Mouse (Mus musculus): ENCODE results near the gene Slc6a1. TPM values are rescaled to one million over a fixed set of nuclear protein-coding genes. Genes with fewer than 3 reads are reported as not detected.

Gene Slc6a1
- polyA plus RNA-seq, 1 experiment from 2014 or later = not detected

- ATAC-seq (ENCODE audit: insufficient read depth, low FRiP score) = no peak
Observed at GRCm38 (mm10) chr6:114264010-114264409, 18.4 kb upstream of the Slc6a1 start.

DNA sequence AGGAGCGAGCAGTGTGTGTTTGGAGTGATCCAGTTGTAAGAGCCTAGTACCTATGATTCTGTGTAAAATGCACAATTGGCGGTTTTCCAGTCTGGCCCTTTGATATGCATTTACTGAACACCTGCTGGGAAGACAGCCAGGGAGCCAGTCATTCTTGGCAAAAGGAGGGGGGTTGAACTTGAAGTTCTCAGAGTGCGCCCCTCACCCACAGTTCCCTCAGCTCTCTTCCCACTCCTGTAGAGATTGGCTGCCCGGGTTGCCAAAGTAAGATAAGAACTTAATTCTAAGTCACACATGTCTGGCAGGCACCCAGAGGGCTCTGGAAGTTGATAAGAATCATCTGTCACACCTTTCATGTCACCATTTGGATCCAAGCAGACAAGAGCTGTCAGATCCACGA is 18.0 kb upstream of the Slc6a1 start:
- no peak for ATAC-seq (ENCODE audit: insufficient read depth, low FRiP score)
- no peak overlapping the region for H3K4me3 ChIP-seq (replicated peaks; ENCODE audit: low read length)
- no peaks in the 10 kb centered on the region for H3K27me3 ChIP-seq (ENCODE audit: control insufficient read depth, insufficient read depth, low read length)
- no peak overlapping the region for H3K9ac ChIP-seq (ENCODE audit: low read length)
- no peak overlapping the region for H3K27ac ChIP-seq (ENCODE audit: low read length)
- WGBS = 47% methylated on average over 5 of the region's 5 CpGs
- no peaks in the 10 kb centered on the region for H3K4me1 ChIP-seq (ENCODE audit: control insufficient read depth, insufficient read depth, low read length)
- H3K4me2 ChIP-seq (ENCODE audit: low read depth, low read length) = no peak overlapping the region
- no peaks in the 10 kb centered on the region for H3K36me3 ChIP-seq (ENCODE audit: control insufficient read depth, insufficient read depth, low read length)
- H3K9me3 ChIP-seq (replicated peaks; ENCODE audit: control insufficient read depth, low read length) = no peaks in the 10 kb centered on the region

More at GRCm38 (mm10) chr6:114264010-114264409, 18.4 kb upstream of the Slc6a1 start:
- 56% methylated on average over 3 of the region's 3 CpGs for WGBS
- H3K36me3 ChIP-seq (ENCODE audit: control insufficient read depth, insufficient read depth, low read length) = no peaks in the 10 kb centered on the region
- H3K27me3 ChIP-seq (ENCODE audit: control insufficient read depth, insufficient read depth, low read length) = no peaks in the 10 kb centered on the region
- H3K4me3 ChIP-seq (replicated peaks; ENCODE audit: low read length) = no peak overlapping the region
- no peak overlapping the region for H3K9ac ChIP-seq (ENCODE audit: low read length)
- H3K9me3 ChIP-seq (replicated peaks; ENCODE audit: control insufficient read depth, low read length) = no peaks in the 10 kb centered on the region
- no peaks in the 10 kb centered on the region for H3K4me1 ChIP-seq (ENCODE audit: control insufficient read depth, insufficient read depth, low read length)
- H3K4me2 ChIP-seq (ENCODE audit: low read depth, low read length) = no peak overlapping the region
- no peak overlapping the region for H3K27ac ChIP-seq (ENCODE audit: low read length)

DNA sequence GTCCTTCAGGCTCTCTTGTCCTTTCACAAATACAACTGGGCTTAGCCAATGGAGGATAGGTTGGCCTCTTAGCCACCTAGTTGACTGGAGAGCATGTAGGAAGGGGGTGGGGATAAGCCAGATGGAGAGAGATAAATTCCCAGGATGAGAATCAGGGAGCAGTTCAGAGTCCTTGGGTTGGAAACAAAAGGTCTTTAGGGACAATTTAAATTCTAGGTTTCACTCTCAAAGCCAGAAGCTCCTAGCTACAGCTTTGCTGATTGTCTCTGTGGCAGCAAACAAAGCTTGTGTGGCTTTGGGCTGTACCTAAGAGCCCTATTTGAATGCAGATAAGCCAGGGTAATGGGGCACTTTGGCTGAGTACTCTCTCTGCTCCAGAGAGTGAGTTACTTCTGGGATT is 16.2 kb upstream of the Slc6a1 start:
- no peaks in the 10 kb centered on the region for H3K4me1 ChIP-seq (ENCODE audit: control insufficient read depth, insufficient read depth, low read length)
- H3K36me3 ChIP-seq (ENCODE audit: control insufficient read depth, insufficient read depth, low read length) = no peaks in the 10 kb centered on the region
- H3K4me2 ChIP-seq (ENCODE audit: low read depth, low read length) = no peak overlapping the region
- no peaks in the 10 kb centered on the region for H3K9me3 ChIP-seq (replicated peaks; ENCODE audit: control insufficient read depth, low read length)
- no peak for ATAC-seq (ENCODE audit: insufficient read depth, low FRiP score)
- no peak overlapping the region for H3K27ac ChIP-seq (ENCODE audit: low read length)
- H3K4me3 ChIP-seq (replicated peaks; ENCODE audit: low read length) = no peak overlapping the region
- H3K9ac ChIP-seq (ENCODE audit: low read length) = no peak overlapping the region
- no peaks in the 10 kb centered on the region for H3K27me3 ChIP-seq (ENCODE audit: control insufficient read depth, insufficient read depth, low read length)

DNA sequence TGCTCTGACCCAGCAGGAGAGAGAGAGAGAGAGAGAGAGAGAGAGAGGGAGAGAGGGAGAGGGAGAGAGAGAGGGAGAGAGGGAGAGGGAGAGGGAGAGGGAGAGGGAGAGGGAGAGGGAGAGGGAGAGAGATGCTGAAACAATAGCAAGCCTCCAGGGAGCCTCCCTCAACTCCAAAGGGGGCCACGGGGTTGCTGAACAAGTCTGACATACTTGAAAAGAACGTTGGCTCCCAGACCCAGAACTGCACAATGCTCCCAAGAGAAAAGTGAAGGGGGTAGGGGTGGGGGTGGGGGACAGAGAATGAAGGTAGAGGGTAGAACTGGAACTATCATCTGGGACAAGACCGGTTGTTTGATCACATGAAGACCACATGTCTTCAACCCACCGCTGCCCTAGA is 14.5 kb upstream of the Slc6a1 start:
- Histone ChIP-seq H3K9me3 (replicated peaks; ENCODE audit: control insufficient read depth, low read length) (no peaks in the 10 kb centered on the region), H3K27ac (ENCODE audit: low read length) (no peak overlapping the region), H3K36me3 (ENCODE audit: control insufficient read depth, insufficient read depth, low read length) (no peaks in the 10 kb centered on the region), H3K9ac (ENCODE audit: low read length) (no peak overlapping the region), H3K4me1 (ENCODE audit: control insufficient read depth, insufficient read depth, low read length) (no peaks in the 10 kb centered on the region), H3K4me3 (replicated peaks; ENCODE audit: low read length) (no peak overlapping the region), H3K4me2 (ENCODE audit: low read depth, low read length) (no peak overlapping the region), H3K27me3 (ENCODE audit: control insufficient read depth, insufficient read depth, low read length) (no peaks in the 10 kb centered on the region)
- WGBS = 33% methylated on average over 4 of the region's 4 CpGs
- ATAC-seq (ENCODE audit: insufficient read depth, low FRiP score) = no peak

DNA sequence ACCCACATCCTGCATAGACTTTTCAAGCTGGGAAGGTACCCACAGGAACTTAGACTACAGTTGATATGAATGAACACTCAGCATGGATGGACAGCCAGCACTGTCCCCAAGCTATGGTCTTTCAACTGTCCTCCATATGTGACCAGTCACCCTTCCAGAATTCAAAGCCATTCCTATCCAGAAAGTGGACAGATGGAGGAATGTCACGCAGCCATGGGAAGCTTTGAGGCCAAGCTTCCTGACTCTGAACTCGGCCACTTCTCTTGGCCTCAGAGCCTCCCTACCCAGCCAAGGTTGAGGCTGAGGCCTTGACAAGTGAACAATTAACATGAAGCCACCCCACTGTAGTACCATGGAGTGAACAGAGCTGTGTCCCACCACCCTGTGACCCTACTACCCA is 12.8 kb upstream of the Slc6a1 start:
- H3K9me3 ChIP-seq (replicated peaks; ENCODE audit: control insufficient read depth, low read length) = no peaks in the 10 kb centered on the region
- no peak overlapping the region for H3K9ac ChIP-seq (ENCODE audit: low read length)
- H3K27me3 ChIP-seq (ENCODE audit: control insufficient read depth, insufficient read depth, low read length) = no peaks in the 10 kb centered on the region
- ATAC-seq (ENCODE audit: insufficient read depth, low FRiP score) = no peak
- H3K36me3 ChIP-seq (ENCODE audit: control insufficient read depth, insufficient read depth, low read length) = no peaks in the 10 kb centered on the region
- 78% methylated on average over 2 of the region's 2 CpGs for WGBS
- no peak overlapping the region for H3K4me2 ChIP-seq (ENCODE audit: low read depth, low read length)
- H3K4me3 ChIP-seq (replicated peaks; ENCODE audit: low read length) = no peak overlapping the region
- no peak overlapping the region for H3K27ac ChIP-seq (ENCODE audit: low read length)
- no peaks in the 10 kb centered on the region for H3K4me1 ChIP-seq (ENCODE audit: control insufficient read depth, insufficient read depth, low read length)

GRCm38 (mm10) chr6:114270799-114271198 is 11.6 kb upstream of the Slc6a1 start:
- Histone ChIP-seq H3K4me1 (ENCODE audit: control insufficient read depth, insufficient read depth, low read length) (no peaks in the 10 kb centered on the region), H3K9me3 (replicated peaks; ENCODE audit: control insufficient read depth, low read length) (no peaks in the 10 kb centered on the region), H3K9ac (ENCODE audit: low read length) (no peak overlapping the region), H3K27ac (ENCODE audit: low read length) (no peak overlapping the region), H3K27me3 (ENCODE audit: control insufficient read depth, insufficient read depth, low read length) (no peaks in the 10 kb centered on the region), H3K4me3 (replicated peaks; ENCODE audit: low read length) (no peak overlapping the region), H3K4me2 (ENCODE audit: low read depth, low read length) (no peak overlapping the region), H3K36me3 (ENCODE audit: control insufficient read depth, insufficient read depth, low read length) (no peaks in the 10 kb centered on the region)
- 66% methylated on average over 5 of the region's 5 CpGs for WGBS
- ATAC-seq (ENCODE audit: insufficient read depth, low FRiP score) = no peak

DNA sequence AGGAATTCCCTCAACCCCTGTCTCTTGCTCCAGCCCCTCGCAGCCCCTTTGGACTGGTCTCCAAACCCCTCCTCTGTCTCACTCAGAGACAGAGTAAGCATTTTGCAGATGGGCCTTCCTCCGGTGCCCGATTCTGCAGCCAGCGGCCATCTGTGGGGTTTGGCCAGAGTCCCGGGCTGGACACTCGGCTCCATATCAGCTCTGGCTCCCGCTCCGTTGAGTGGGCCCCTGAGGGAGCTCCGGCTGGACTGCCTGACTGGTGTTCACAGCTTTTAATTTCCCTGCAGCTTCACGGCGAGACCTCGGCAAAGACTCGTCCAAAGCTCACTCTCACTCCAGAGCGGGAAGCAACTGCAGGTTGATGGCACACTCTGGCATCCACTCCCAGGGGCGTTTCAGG is 10.2 kb upstream of the Slc6a1 start:
- 64% methylated on average over 15 of the region's 15 CpGs for WGBS
- Histone ChIP-seq H3K4me3 (replicated peaks; ENCODE audit: low read length) (no peak overlapping the region), H3K9me3 (replicated peaks; ENCODE audit: control insufficient read depth, low read length) (no peaks in the 10 kb centered on the region), H3K4me1 (ENCODE audit: control insufficient read depth, insufficient read depth, low read length) (no peaks in the 10 kb centered on the region), H3K9ac (ENCODE audit: low read length) (no peak overlapping the region), H3K4me2 (ENCODE audit: low read depth, low read length) (no peak overlapping the region), H3K36me3 (ENCODE audit: control insufficient read depth, insufficient read depth, low read length) (no peaks in the 10 kb centered on the region), H3K27me3 (ENCODE audit: control insufficient read depth, insufficient read depth, low read length) (no peaks in the 10 kb centered on the region), H3K27ac (ENCODE audit: low read length) (no peak overlapping the region)
- no peak for ATAC-seq (ENCODE audit: insufficient read depth, low FRiP score)

DNA sequence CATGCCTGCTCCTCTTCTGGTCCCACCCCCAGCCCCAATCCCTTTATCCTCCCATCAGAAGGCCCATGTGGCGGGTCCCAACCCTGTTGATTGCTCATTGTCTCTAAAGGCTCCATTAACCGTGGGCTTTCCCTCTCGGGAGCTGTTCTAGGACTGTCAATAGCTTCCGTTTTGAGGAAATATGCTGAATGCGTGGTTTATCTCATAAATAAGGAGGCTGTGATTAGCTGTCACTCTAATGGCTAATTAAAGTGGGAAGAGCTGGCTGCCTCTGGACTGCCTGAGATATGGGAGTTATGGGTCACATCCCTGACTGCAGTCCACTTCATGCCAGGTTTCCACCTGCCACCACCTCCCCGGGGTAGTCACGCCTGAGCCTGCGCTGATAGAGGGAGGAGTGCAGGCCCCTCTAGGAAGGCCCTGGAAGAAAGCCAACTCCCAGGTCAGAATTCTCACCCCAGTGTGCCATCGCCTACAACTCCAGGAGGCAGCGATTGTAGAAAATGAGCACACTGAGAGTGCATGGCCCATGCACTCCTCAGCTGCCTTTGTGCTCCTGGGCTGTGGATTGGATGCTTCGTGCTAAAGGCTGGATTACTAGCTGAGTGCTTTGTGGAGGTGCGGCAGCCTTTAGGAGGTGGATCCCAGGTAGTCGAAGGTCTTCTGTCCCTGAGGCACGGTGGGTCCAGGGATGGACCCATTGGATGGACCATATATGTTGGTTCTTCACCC is 8.3 kb upstream of the Slc6a1 start:
- H3K4me3 ChIP-seq (replicated peaks; ENCODE audit: low read length) = no peak overlapping the region
- WGBS = 58% methylated on average over 14 of the region's 14 CpGs
- no peak overlapping the region for H3K4me2 ChIP-seq (ENCODE audit: low read depth, low read length)
- no peaks in the 10 kb centered on the region for H3K4me1 ChIP-seq (ENCODE audit: control insufficient read depth, insufficient read depth, low read length)
- no peak for ATAC-seq (ENCODE audit: insufficient read depth, low FRiP score)
- no peak overlapping the region for H3K9ac ChIP-seq (ENCODE audit: low read length)
- H3K27me3 ChIP-seq (ENCODE audit: control insufficient read depth, insufficient read depth, low read length) = 0 out of 2 replicates have a peak, but pooled peaks cover 3% of the 10 kb centered on the region
- H3K27ac ChIP-seq (ENCODE audit: low read length) = no peak overlapping the region
- H3K9me3 ChIP-seq (replicated peaks; ENCODE audit: control insufficient read depth, low read length) = no peaks in the 10 kb centered on the region
- H3K36me3 ChIP-seq (ENCODE audit: control insufficient read depth, insufficient read depth, low read length) = no peaks in the 10 kb centered on the region

GRCm38 (mm10) chr6:114275800-114276199 is 6.6 kb upstream of the Slc6a1 start:
- Histone ChIP-seq H3K4me2 (ENCODE audit: low read depth, low read length) (no peak overlapping the region), H3K27ac (ENCODE audit: low read length) (no peak overlapping the region), H3K4me3 (replicated peaks; ENCODE audit: low read length) (no peak overlapping the region), H3K4me1 (ENCODE audit: control insufficient read depth, insufficient read depth, low read length) (no peaks in the 10 kb centered on the region), H3K9ac (ENCODE audit: low read length) (no peak overlapping the region), H3K9me3 (replicated peaks; ENCODE audit: control insufficient read depth, low read length) (no peaks in the 10 kb centered on the region), H3K27me3 (ENCODE audit: control insufficient read depth, insufficient read depth, low read length) (peaks cover 9% of the 10 kb centered on the region; the same call in 1 of the 2 replicates), H3K36me3 (ENCODE audit: control insufficient read depth, insufficient read depth, low read length) (no peaks in the 10 kb centered on the region)
- ATAC-seq (ENCODE audit: insufficient read depth, low FRiP score) = no peak
- 50% methylated on average over 8 of the region's 8 CpGs for WGBS
